Mouse (Mus musculus) midbrain, embryonic 10.5 days (tissue): ENCODE measurements around the gene Pdhx. TPM values are rescaled to one million over a fixed set of nuclear protein-coding genes. Genes with fewer than 3 reads are reported as not detected.

Source experiments
- DNase-seq: peaks from one replicate; pipeline ENCODE4 v3.0.0-alpha.2; 2017; ENCODE audit warnings: low spot score
- H3K27ac ChIP-seq: fragments of 300-500 bp; sonication (generic); replicated peaks from 2 replicates; pipeline ENCODE4 v1.5.1; 2016; ENCODE audit warnings: mild to moderate bottlenecking
- H3K27me3 ChIP-seq: fragments of 300-500 bp; sonication (generic); 2 replicates; pipeline ENCODE4 v1.6.1; 2016; ENCODE audit warnings: low read depth, mild to moderate bottlenecking; ENCODE audit not compliant: poor library complexity, severe bottlenecking
- H3K36me3 ChIP-seq: fragments of 300-500 bp; sonication (generic); 2 replicates; pipeline ENCODE4 v1.6.1; 2016; ENCODE audit warnings: mild to moderate bottlenecking, moderate library complexity
- H3K4me1 ChIP-seq: fragments of 300-500 bp; sonication (generic); 2 replicates; pipeline ENCODE4 v1.6.1; 2016
- H3K4me3 ChIP-seq: fragments of 300-500 bp; sonication (generic); 2 replicates; pipeline ENCODE4 v1.5.1; 2016; ENCODE audit warnings: mild to moderate bottlenecking, moderate library complexity
- H3K9me3 ChIP-seq: fragments of 300-500 bp; sonication (generic); replicated peaks from 2 replicates; pipeline ENCODE4 v1.6.1; 2016; ENCODE audit warnings: mild to moderate bottlenecking
- WGBS: fragments of 180-500 bp; shearing (Covaris S2); methylation state at CpG from one replicate; pipeline ENCODE4 v1.1.7; 2016; 5-methylcytosine and 5-hydroxymethylcytosine counted together
- polyA plus RNA-seq: library from polyadenylated mRNA; unstranded; fragments of >200 nt; fragmentation: Nextera tagmentation; extraction: Ambion mirVana; gene quantifications from 2 replicates; pipeline ENCODE4 v1.2.1, GENCODE M21; 2016

The Pdhx gene
- polyA plus RNA-seq, 1 experiment from 2014 or later = 41.3 TPM

DNA sequence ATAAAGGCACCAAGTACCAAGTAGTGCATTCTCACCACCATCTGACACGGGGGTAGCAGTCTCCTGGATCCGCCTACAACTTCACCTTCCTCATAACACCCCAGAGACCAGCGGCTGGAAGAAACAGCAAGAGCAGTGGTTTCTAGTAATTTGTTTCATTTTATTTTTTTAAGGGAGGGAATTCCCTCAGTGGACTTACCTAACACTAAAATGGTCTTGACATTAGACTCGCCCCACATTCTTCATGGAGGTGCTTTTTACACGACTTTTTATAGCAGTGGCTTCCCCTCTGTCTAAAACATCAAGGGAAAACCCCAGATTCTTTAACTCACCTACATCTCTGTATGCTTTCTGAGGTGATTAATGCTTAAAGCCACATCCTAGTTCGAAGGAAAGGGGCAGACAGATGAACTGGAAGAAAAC lies 74.1 kb downstream of the Pdhx start:
- Histone ChIP-seq H3K36me3 (no peaks in the 10 kb centered on the region), H3K27ac (peak overlapping the region; percentile 53; the same call in 1 of the 2 replicates), H3K9me3 (no peaks in the 10 kb centered on the region), H3K27me3 (no peaks in the 10 kb centered on the region), H3K4me1 (peaks cover 30% of the 10 kb centered on the region), H3K4me3 (no peak overlapping the region)
- 82% methylated on average over 6 of the region's 6 CpGs for WGBS
- no peak for DNase-seq

DNA sequence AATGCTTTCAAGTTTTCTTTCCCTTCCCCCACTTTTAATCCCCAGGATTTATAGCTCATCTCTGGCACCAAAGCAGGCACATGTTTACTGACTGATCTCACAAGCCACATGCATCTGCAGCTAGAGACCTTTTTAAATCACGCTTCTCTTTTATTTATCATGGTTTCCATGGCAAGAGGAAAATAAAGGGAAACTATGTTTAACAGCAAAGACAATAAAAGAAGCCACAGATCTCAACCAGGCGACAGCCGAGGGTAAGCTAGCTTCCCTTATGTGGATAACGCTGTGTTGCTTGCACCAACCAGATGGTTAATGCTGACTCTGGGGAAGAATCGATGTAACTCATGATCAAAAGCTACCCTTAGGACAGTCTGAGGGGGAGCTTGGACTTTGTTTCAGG lies 75.0 kb downstream of the Pdhx start:
- Histone ChIP-seq H3K27ac (peak overlapping the region; percentile 53; the same call in 1 of the 2 replicates), H3K4me1 (peaks cover 30% of the 10 kb centered on the region), H3K36me3 (no peaks in the 10 kb centered on the region), H3K27me3 (no peaks in the 10 kb centered on the region), H3K4me3 (no peak overlapping the region), H3K9me3 (no peaks in the 10 kb centered on the region)
- DNase-seq = no peak
- WGBS = 29% methylated on average over 5 of the region's 5 CpGs

DNA sequence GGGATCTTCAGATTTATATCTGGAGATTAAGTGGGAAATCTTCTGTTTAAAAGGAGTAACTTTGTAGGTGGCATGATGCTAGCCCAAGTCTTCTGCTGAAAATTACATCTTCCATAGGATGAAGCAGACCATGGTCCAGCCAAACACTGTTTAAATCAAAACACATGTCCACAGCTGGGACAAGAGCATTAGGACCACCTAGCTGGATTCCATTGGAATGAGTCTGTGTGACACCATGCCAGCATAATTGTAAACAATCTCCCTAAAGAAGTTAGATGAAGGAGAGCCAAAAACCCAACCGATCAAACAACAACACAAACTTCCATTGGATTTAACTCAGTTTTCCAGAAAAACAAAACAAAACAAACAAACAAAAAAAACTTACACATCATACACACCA lies 75.4 kb downstream of the Pdhx start:
- Histone ChIP-seq H3K4me3 (no peak overlapping the region), H3K4me1 (peaks cover 30% of the 10 kb centered on the region), H3K36me3 (no peaks in the 10 kb centered on the region), H3K27me3 (no peaks in the 10 kb centered on the region), H3K9me3 (no peaks in the 10 kb centered on the region), H3K27ac (no peak overlapping the region)
- 78% methylated on average over 1 of the region's 1 CpGs for WGBS
- no peak for DNase-seq

DNA sequence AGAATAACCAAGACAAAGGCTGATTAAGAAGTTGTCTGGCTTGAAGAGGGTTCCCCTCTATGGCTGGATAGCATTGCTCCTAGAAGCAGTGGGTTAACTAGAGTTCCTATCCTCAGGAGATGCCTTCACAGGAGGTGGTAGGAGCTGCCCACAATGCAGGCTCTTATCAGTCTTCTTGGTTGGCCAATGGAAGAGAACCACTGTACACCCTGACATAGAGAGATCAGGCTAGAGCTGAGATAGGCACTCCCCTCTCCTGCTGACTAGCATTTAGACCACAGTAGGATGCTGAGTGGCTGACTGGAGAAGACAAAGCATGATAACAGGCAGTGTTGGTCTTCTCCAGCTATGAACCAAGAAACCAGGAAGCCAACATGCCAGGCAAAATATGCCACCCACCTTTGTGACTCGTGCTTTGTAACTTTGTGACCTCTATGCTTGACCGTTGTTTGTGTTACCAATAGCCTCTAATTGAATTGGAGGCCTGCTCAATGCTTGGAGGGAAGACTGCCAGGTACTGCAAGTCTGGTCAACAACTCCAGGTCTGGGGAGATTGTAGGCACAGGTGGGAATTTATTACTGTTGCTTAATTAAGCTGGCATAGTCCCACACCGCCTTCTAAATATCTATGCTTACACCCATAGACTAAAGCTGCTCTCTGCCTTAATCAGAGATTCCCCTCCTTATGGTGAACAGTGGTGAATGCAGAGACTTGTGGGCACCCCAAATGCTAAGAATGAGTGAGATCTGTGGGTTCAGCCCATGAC lies 79.3 kb downstream of the Pdhx start:
- WGBS = 97% methylated on average over 3 of the region's 3 CpGs
- H3K4me3 ChIP-seq = no peak overlapping the region
- H3K9me3 ChIP-seq = no peaks in the 10 kb centered on the region
- H3K27me3 ChIP-seq = no peaks in the 10 kb centered on the region
- H3K27ac ChIP-seq = no peak overlapping the region
- no peaks in the 10 kb centered on the region for H3K36me3 ChIP-seq
- DNase-seq = no peak
- H3K4me1 ChIP-seq = peaks cover 16% of the 10 kb centered on the region

DNA sequence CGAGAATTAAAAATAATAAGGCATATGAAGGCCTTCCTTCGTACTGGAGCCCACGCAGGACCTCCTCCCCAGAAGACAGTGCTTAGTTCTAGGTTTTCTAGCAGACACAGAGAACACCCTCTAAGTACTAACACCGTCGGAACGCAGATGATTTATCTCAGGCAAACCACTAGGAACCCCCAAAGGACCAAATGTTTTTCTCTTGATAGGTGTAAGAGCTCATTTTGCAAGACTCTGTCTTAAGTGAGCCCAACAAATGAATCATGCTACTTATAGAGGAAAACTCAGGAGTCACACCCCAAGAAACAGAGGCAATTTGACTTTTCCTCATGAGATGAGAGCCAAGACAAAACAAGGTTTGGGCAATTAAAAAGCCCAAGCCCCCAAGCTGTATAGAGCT lies 80.9 kb downstream of the Pdhx start:
- Histone ChIP-seq H3K9me3 (no peaks in the 10 kb centered on the region), H3K36me3 (no peaks in the 10 kb centered on the region), H3K4me1 (peaks cover under 1% of the 10 kb centered on the region; the same call in 1 of the 2 replicates), H3K27me3 (no peaks in the 10 kb centered on the region), H3K27ac (no peak overlapping the region), H3K4me3 (no peak overlapping the region)
- DNase-seq = no peak
- WGBS = 90% methylated on average over 6 of the region's 6 CpGs

DNA sequence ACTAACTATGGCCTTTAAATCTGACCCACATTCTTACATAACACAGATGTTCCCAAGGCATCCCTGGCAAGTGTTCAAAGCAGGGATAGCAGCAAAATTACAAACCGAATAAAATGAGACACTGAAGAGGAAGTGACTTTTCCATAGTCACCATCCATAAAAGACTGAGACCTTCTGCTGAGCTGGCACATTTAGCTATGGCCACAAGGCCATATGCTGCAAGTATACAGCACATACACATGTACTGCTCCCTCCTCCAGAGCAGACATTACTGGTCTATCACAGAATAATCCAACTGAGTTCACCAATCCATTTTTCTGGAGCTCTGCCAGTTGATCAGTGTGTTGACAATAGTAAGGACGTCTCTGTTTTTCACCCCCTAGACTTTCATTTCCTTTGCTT lies 83.0 kb downstream of the Pdhx start:
- no peak for DNase-seq
- no peaks in the 10 kb centered on the region for H3K27me3 ChIP-seq
- H3K9me3 ChIP-seq = no peaks in the 10 kb centered on the region
- WGBS = 83% methylated on average over 2 of the region's 2 CpGs
- H3K27ac ChIP-seq = no peak overlapping the region
- H3K4me1 ChIP-seq = no peaks in the 10 kb centered on the region
- H3K36me3 ChIP-seq = no peaks in the 10 kb centered on the region
- H3K4me3 ChIP-seq = no peak overlapping the region

DNA sequence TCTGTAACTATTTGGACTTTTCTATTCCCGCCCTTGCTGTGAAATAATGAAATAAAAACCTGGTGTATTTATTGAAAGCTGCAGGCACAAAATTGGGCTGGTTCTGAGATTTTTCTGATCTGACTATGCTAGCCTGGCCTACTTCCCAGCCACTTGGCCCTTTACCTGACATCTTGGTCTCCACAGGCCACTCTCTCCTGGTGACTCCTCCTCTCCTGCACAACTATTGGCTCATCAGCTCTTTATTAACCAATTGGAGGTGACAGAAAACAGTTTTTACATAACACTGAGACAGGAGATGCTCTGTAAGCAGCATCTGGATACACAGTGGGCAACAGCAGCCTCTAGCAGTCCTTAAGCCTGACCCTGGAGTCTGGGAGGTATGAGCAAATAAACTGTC lies 83.9 kb downstream of the Pdhx start:
- Histone ChIP-seq H3K4me1 (no peaks in the 10 kb centered on the region), H3K36me3 (no peaks in the 10 kb centered on the region), H3K9me3 (no peaks in the 10 kb centered on the region), H3K4me3 (no peak overlapping the region), H3K27me3 (no peaks in the 10 kb centered on the region), H3K27ac (no peak overlapping the region)
- no peak for DNase-seq
- WGBS = 97% methylated on average over 1 of the region's 1 CpGs

DNA sequence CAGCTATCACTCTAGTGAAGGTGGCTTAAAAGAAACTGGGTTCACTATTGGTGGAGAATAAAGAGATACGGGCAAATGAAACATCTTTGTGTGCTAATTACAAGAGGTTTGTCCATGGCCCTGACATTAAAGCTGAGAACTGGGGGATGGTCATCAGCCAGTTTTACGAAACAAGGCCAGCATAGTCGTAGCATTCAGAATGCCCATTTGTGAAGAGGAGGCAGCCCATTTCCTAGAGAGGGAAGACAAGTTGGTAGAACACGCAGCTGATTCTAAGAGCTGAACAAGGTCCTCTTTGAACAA lies 85.7 kb downstream of the Pdhx start:
- no peak for DNase-seq
- Histone ChIP-seq H3K4me1 (no peaks in the 10 kb centered on the region), H3K27ac (no peak overlapping the region), H3K27me3 (no peaks in the 10 kb centered on the region), H3K9me3 (no peaks in the 10 kb centered on the region), H3K36me3 (no peaks in the 10 kb centered on the region), H3K4me3 (no peak overlapping the region)
- 94% methylated on average over 4 of the region's 4 CpGs for WGBS

DNA sequence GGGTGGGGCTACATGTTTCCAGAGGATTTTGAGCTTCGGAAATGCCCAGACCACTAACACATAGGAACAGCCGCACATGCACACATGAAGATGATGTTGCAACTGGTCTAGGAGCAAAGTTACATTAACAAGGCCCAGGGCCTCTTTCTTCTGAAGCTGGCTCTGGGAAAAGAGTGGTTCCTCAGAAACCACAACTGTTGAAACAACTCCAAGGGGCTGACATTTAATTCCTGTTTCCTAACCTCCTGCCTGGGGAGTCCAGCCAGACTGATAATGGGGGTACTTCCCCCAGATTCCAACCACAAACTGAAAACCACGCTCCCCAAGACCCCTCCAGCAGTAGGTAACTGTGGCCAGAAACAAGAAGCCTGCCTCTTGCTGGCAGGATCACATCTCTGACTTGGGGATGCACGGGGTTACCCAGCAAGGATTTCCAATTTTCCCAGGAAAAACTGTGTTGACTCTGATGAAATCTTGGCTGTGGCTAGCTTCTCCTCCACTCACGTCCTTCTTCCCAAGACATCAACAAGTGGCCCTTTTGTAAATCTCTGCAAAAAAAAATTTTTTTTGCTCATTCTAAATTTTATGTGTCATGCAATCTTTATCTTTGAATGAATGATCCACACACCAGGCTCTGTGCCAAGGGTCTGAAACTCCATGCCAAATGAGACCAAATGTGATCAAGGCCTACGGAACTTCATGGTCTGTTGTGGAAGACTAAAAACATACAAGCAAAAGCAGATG lies 86.2 kb downstream of the Pdhx start:
- 91% methylated on average over 6 of the region's 6 CpGs for WGBS
- Histone ChIP-seq H3K4me3 (no peak overlapping the region), H3K9me3 (no peaks in the 10 kb centered on the region)

DNA sequence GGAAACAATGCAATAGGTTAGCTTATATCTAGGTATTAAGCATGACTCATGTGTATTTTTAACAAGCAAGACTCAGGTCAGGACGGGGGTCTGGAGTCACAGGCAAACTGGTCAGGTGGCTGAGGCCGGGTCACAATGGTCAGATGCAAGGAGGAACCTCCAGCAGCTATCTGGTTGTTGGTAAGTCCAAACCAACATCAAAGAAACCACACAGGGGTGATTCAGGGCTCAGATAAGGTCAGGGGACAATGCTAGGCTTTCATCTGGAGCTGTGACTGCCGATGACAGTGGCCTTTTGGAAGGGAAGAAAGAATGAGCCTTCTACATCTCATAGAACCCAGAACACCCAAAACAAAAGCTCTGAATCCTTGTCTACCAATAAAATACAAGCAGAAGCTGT lies 86.9 kb downstream of the Pdhx start:
- WGBS = 80% methylated on average over 3 of the region's 3 CpGs
- DNase-seq = no peak
- H3K4me3 ChIP-seq = no peak overlapping the region
- no peaks in the 10 kb centered on the region for H3K4me1 ChIP-seq
- no peaks in the 10 kb centered on the region for H3K27me3 ChIP-seq
- no peaks in the 10 kb centered on the region for H3K36me3 ChIP-seq
- no peak overlapping the region for H3K27ac ChIP-seq
- no peaks in the 10 kb centered on the region for H3K9me3 ChIP-seq

More for the DNA sequence above, 86.2 kb downstream of the Pdhx start:
- no peak overlapping the region for H3K27ac ChIP-seq
- H3K4me1 ChIP-seq = no peaks in the 10 kb centered on the region
- no peak for DNase-seq
- H3K36me3 ChIP-seq = no peaks in the 10 kb centered on the region
- H3K27me3 ChIP-seq = no peaks in the 10 kb centered on the region

DNA sequence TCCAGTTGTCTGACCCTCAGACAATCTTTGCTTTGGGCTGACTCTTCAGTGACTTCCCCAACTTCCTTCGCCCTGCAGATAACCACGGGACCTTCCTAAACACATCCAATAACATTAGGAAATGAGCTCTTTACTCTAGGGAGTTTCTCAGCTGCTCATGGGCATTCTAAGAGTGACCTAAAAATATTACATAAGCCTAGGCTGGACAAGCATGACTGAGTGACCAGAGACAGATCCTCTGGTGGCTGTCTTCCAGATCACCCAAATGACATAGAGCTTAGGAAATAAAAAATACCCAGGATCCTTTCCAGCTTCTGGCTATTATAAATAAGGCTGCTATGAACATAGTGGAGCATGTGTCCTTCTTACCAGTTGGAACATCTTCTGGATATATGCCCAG lies 90.5 kb downstream of the Pdhx start:
- no peak overlapping the region for H3K27ac ChIP-seq
- H3K27me3 ChIP-seq = no peaks in the 10 kb centered on the region
- 91% methylated on average over 2 of the region's 2 CpGs for WGBS
- H3K9me3 ChIP-seq = no peaks in the 10 kb centered on the region
- H3K36me3 ChIP-seq = no peaks in the 10 kb centered on the region
- H3K4me3 ChIP-seq = no peak overlapping the region
- H3K4me1 ChIP-seq = no peaks in the 10 kb centered on the region
- no peak for DNase-seq

DNA sequence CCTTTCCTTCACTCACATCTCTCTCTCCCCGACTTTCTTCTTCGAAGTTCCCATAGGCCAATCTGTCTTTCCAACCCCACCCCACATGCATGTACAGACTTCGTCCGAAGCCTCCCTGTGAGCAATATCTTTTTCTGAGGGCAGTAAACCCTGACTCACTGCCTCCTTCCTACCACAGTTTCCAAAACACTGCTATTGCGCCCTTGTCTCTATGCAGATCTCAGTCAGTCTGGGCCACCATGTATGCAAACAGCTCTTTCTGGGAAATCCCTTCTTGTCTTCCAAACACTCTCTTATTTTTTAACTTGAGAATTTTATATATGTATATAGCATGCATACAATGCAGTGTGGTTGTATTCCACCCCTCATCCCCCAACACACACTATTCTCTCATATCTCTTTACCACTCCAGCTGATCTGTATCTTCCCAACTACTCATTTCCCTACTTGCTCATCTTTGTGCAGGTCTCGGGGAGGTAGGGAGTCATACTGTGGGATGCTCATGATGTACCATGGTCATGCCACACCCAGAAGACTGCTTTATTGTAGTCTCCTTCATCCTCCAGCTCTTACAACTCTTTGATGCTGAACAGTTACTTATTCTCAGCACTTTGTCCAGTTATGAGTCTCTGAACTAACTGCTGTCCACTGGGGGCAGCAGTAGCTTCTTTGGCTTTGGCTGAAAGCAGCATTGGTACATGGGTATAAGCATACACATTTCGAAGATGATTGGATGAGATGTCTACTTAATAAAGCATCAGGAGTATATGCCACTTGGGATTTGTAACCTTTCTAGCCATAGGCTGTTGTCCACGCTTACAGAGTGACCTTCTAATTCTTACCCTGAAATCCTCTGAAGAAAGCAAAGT lies 91.6 kb downstream of the Pdhx start:
- no peak overlapping the region for H3K27ac ChIP-seq
- H3K9me3 ChIP-seq = no peaks in the 10 kb centered on the region
- no peak overlapping the region for H3K4me3 ChIP-seq
- no peaks in the 10 kb centered on the region for H3K36me3 ChIP-seq
- DNase-seq = no peak
- WGBS = 88% methylated on average over 8 of the region's 8 CpGs
- H3K27me3 ChIP-seq = no peaks in the 10 kb centered on the region
- no peaks in the 10 kb centered on the region for H3K4me1 ChIP-seq

DNA sequence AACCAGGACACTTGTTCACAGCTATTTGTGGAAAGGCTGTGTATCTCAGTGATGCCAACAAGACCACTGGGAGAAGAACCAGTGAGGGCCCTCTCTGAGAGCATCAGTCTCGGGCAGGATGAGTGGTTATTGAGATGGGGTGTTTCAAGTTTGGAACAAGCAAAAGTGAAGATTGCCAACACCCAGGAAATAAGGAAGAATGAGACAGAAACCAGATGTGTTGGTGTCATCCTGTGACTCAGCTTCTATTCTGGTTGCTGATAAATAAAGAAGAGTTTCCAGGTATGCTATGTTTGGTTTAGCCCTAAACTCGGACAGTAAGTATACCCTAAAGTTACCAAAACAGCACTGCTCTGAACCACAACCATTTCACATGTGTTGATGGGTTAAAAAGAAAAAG lies 92.4 kb downstream of the Pdhx start:
- Histone ChIP-seq H3K36me3 (no peaks in the 10 kb centered on the region), H3K4me1 (no peaks in the 10 kb centered on the region), H3K27me3 (no peaks in the 10 kb centered on the region), H3K9me3 (no peaks in the 10 kb centered on the region), H3K27ac (no peak overlapping the region), H3K4me3 (no peak overlapping the region)
- 79% methylated on average over 2 of the region's 2 CpGs for WGBS
- no peak for DNase-seq
